Mouse (Mus musculus) left cerebral cortex, postnatal 10 days (tissue): ENCODE data around the gene Tmem176a. TPM values are rescaled to one million over a fixed set of nuclear protein-coding genes. Genes with fewer than 3 reads are reported as not detected.

Source experiments
- DNase-seq, 2 experiments: peaks; one replicate each; pipeline ENCODE4 v3.0.0; 2021 to 2022; ENCODE audit warnings: low spot score in 2 of 2, mixed read lengths in 1 of 2; ENCODE audit errors: extremely low spot score in 1 of 2
- intact Hi-C: fragments of 180-260 bp; cut with DNase I; formaldehyde crosslinking; loops from one replicate; pipeline ENCODE4 v1.15.1; 2025
- total RNA-seq, 2 experiments: library from RNA; stranded (reverse); gene quantifications; 2 replicates each; pipeline ENCODE4 v1.2.3; 2021

The Tmem176a gene
- total RNA-seq, 2 experiments from 2014 or later, result 15.6 to 18.6 TPM

DNA sequence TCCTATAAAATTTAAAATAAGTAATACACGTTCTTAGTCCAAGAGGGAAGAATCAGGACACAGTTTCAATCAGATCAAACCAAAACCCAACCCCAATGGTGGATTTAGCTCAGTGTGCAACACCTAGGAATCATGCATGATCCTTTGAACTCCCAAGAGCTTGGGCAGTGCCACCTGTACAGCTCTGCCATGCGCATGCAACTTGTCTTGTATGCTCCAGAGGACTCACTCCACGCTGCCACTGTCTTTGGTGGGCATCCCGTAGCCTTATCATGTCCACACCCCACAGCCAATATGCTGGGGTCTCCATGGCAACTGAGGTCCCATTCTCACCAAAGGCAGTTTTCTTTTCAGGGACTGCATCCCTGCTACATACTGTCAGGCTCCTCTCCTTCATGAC lies 26.4 kb downstream of the Tmem176a start:
- intact Hi-C loops, result no loop called here

DNA sequence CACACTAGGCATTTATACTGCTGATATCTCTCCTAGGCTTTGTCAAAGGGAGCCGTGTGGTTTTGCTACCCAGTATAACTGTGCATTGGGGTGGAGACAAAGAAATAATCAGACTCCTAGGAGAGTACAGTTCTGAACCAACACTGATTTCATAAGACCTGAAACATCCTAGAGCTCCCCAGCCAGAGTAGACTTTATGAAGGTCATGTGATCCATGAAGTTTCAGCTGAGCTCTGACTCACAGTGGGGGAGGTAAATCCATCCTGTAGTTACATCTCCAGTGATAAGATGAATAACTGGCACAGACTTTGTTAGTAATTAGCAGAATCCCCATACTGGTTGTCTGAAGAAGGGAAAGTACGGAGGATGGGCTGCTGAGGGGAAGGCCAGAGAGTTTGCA lies 29.1 kb downstream of the Tmem176a start:
- DNase-seq, result no peak
- intact Hi-C loops, result no loop called here

More for the DNA sequence above, 26.4 kb downstream of the Tmem176a start:
- DNase-seq, result no peak

DNA sequence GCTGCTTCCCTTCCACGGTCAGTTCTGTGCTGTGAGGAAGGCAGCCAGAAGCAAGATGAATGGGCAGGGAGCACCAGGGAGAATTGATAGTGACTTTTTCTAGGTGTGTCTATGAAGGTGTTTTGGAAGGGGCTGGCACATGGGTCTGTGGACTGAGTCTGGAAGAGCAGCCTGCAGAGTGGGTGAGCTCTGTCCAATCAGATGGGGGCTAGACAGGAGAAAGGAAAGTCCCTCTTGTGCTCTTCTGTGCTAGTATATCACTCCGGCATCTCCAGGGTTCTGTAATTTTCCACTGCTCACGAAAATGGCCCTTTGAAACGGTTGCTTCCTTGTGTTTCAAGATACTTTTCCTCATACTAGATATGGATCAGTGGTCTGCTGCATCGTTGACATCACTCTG lies 31.9 kb downstream of the Tmem176a start, which contains the start of gene Aoc1:
Aoc1 (plus strand) TSS at position 301 of the 400 bp plus-strand sequence.
- no peak for DNase-seq
- intact Hi-C loops, result no loop called here

DNA sequence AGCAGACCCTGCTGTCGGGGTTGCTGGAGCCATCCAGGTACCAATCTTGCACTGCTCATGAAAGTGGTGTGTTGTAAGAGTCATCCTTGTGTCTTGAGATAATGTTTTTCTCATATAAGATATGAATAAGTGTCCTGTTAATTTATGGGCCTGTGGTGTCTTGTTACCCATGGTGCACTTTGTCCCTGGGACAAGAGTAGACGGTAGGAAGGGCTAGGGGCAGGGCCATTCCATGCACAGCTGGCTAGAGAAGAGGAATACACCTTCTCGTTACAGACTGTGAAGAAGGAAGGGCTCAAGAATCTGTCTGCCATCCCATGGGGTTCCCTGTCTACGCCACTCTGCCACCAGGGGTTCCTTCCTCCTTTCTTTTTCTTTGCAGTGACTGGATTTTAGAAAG lies 33.9 kb downstream of the Tmem176a start:
- no peak for DNase-seq
- intact Hi-C loops, result no loop called here

DNA sequence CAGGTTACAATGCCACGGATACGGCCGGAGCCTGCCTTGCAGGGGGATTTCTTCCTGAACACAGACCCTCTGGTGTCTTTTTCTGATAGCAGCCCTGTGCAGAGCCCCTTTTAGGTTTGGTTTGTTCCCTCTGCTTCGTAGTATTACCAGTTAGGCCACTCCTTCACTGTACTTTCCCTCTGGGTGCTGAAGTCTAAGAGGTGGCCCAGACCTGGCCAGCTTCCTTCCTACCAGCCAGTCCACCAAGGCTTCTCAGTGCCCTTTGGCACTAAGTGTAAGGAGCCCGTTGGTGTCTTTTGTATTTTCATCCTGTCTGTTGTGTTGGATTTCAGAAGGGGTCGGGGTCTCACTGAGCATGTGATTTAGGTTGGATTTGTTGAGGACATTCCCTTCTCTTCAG lies 34.8 kb downstream of the Tmem176a start:
- no peak for DNase-seq
- intact Hi-C loops, result no loop called here

DNA sequence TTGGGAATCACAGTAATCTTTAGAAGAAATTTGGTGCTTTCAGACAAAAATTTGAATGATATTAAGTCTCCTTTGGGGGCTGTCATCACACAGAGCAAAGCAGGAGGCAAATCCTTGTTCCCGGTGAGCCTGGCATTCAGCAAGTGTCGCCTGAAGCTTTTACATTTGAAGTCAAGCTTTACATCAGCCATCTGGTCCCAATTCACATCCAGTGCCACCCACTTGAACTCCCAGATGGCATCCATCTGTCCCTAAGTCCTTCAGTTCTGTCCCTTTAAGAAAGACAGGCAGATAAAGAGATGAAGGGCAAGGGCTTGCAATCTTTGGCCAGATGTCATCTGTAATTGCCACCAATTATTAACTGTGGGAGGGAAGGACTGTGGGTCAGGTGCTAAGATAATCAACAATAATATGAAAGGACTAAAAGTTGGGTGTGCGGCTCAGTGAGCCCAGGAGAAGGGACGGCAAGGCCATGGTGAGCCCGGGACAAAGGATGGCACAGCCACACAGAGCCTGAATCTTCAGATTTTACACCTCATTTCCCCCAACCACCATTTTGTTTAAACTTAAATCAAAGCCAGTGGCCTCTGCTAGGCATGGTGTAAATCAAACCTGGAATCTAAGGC lies 35.9 kb downstream of the Tmem176a start:
- peak in 1 of 2 experiments; percentile 17 for DNase-seq
- intact Hi-C loops, result no loop called here

DNA sequence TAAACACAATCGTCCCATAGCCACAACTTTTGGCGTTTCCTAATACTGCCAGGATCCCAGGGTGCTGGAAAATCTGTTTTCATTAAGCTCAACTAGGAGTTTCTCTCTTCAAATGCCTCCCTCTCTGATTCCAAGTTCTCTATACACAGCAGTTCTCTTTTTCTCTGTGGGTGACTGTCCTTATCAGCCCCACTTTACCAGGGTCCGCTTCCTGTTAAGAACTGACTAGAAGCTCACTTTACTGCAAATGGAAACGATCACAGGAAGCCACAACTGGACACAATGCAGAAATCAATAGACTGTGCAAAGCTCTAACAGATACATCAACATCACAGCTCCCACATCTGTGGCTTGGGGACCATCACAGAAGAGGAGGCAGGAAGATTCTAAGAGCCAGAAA lies 53.5 kb downstream of the Tmem176a start:
- intact Hi-C loops, result no loop called here

DNA sequence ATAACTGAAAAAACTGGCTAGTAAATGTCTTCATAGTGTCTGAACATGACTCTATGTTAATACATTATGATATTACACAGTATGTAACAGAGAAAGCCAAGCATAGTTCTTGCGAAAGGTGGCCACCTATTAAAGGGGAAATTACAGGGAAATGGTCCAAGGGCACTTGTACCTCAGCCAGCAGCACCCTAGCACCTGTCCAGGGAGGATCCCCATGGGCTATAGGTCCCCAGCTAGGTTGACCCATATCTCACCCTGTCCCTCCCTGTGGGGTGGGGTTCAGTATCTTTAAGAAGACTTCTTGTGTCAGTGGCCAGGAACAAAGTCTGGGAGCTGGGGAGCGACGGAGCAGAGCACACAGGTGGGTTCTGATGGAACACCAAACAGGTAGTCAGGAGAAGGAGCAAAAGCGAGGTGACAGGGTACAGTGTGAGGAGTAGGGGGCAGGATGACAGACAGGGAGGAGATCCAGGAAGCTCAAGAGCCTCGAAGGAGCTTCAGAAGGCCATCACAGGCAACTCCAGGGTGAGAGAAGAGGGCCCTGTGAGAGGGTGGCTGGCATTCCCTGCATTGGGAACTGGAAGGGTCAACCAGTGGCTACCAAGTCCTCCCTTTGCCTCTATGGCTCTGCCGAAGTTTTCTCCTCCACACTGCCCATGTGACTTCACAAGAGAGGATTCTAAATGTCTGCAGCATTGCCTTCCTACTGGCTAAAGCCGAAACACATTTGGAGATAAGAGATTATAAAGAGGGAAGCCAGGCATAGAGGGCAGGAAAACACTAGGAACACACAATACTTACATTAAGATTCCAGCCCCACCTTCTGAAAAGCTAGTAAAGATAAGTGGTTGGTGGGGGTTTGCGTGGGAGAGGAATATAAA lies 54.5 kb downstream of the Tmem176a start:
- no peak for DNase-seq
- intact Hi-C loops, result no loop called here

More for the DNA sequence above, 53.5 kb downstream of the Tmem176a start:
- no peak for DNase-seq

DNA sequence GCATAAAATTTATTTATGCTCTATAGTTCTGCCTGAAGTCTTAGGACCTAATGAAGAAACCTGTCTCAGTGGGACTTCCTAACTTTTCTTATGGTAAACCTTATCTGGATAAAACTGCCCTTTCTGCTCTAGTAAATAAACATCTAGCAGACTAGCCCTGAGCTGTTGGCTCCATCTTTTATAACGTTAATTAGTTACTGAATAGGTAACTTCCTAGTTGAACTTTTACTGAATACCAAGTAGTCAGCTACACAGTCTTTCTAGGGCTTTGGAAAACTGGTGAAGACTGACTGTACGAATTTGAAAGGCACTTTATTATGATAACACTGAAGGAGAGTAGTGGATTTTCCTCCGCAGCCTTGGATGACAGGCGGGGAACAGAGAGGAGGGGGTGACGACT lies 55.2 kb downstream of the Tmem176a start:
- DNase-seq, result no peak
- intact Hi-C loops, result no loop called here

Other genes starting within 250 kb of the Tmem176a start
- 10 to 100 TPM; 28.0 to 29.5 TPM for gene Repin1, start 247.0 kb upstream of the Tmem176a start, total RNA-seq
- gene Gm44965, start 247.0 kb upstream of the Tmem176a start, total RNA-seq, result not detected
- 1 to 10 TPM; 5.8 to 6.8 TPM for gene Zfp775, start 238.9 kb upstream of the Tmem176a start, total RNA-seq
- gene AI854703, start 214.2 kb upstream of the Tmem176a start, total RNA-seq, result 10 to 100 TPM; 17.1 to 17.3 TPM
- 1 to 10 TPM; 1.3 to 1.8 TPM for gene Gimap8, start 193.7 kb upstream of the Tmem176a start, total RNA-seq
- 1 to 10 TPM; 1.2 to 1.4 TPM for gene Gimap9, start 164.8 kb upstream of the Tmem176a start, total RNA-seq
- gene Gimap4, start 156.4 kb upstream of the Tmem176a start, total RNA-seq, result under 1 TPM; 0.55 to 0.66 TPM
- 1 to 10 TPM; 6.5 to 7.0 TPM for gene Gimap6, start 132.7 kb upstream of the Tmem176a start, total RNA-seq
- gene Gm28053, start 122.3 kb upstream of the Tmem176a start, total RNA-seq, result not detected
- gene Gimap7, start 122.3 kb upstream of the Tmem176a start, total RNA-seq, result not detected
- 1 to 10 TPM; 3.1 to 3.4 TPM for gene Gimap1, start 101.9 kb upstream of the Tmem176a start, total RNA-seq
- 1 to 10 TPM; 1.2 to 1.6 TPM for gene Gimap5, start 94.7 kb upstream of the Tmem176a start, total RNA-seq
- not detected for gene Gimap3, start 70.1 kb upstream of the Tmem176a start, total RNA-seq
- gene Tmem176b, start 577 bp downstream of the Tmem176a start, total RNA-seq, result 10 to 100 TPM; 38.2 to 42.5 TPM
- gene Aoc1, start 32.0 kb downstream of the Tmem176a start, total RNA-seq, result not detected
- gene 1600015I10Rik, start 89.0 kb downstream of the Tmem176a start, total RNA-seq, result not detected
- not detected for gene Doxl2, start 134.0 kb downstream of the Tmem176a start, total RNA-seq
- gene Svs1, start 145.9 kb downstream of the Tmem176a start, total RNA-seq, result not detected
- under 1 TPM; 0.39 to 0.43 TPM for gene Gpnmb, start 195.6 kb downstream of the Tmem176a start, total RNA-seq
- gene Malsu1, start 232.9 kb downstream of the Tmem176a start, total RNA-seq, result 10 to 100 TPM; 28.7 to 33.6 TPM